Mouse (Mus musculus) small intestine, adult 2 months (tissue): ENCODE results near the gene Parp11.

Experiments
- CTCF ChIP-seq: fragments of 200-500 bp; IDR thresholded peaks from 2 replicates; pipeline ENCODE4 v1.5.1; 2012; ENCODE audit warnings: low read depth, mild to moderate bottlenecking, control low read depth, inconsistent platforms, low read length, moderate library complexity, mixed read lengths; ENCODE audit not compliant: insufficient replicate concordance, insufficient read length; ENCODE audit errors: extremely low read depth
- POLR2A ChIP-seq: fragments of 200-500 bp; IDR thresholded peaks from 2 replicates; pipeline ENCODE4 v1.6.1; 2012; ENCODE audit warnings: low read depth, mild to moderate bottlenecking, control low read depth, inconsistent platforms, low read length, moderate library complexity

DNA sequence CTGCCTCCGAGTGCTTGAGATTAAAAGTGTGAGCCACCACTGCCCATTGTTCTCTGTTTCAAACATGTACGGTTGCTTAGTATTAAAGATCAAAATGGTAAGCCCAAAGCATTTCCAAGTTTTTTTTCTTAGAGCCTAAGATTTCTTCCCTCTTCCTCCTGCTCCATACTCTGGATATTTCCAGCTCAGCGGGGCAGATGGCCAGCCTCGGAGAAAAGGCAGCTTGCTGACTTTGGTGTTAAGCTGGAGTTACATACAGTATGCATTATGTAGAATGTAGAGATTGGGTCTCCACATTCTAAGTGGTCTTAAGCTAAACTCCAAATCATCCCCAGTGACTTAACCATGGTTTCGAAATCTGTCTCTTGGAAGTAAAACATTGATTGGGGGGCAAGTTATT lies 21.5 kb upstream of the Parp11 start:
- no peak for TF ChIP-seq POLR2A
- TF ChIP-seq CTCF = no peak
